Mouse (Mus musculus): ENCODE measurements around the gene Chl1.

Chl1 gene

DNA sequence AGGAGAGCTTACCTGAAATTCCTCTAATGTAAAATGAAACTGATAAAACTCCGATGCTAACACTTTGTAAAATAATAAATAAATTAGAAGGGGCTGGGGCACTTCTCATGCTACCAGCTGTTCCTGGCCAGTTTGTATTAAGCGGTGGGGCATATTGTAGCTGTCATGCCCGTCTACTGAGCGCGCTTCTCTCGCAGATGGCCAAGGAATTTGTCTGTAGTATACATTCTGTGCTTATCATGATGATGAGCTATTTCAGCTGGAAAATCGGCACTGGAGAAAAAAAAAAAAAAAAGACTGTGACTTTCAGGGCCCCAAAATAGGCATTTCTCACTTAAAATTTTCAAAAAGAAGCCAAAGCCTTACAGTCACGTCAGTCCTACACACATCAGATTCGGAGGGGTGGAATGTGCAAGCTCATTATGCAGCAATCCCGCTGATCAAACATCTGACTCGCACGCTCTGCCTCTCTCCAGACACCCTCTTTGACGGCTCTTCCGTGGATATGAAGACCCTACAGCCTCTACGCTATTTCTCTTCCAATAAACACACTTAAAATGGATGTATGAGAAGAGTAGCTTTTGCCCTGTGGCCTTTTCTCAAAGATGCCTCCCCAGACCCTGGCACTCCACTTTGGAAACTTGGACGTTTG lies 238.9 kb downstream of the Chl1 start:
- TF ChIP-seq POU5F1 (IDR thresholded peaks at IDR 0.05; ENCODE audit: borderline replicate concordance, low read length) (no peak), CTCF (conservative IDR thresholded peaks at IDR 0.05; ENCODE audit: low read length) (no peak), NANOG (IDR thresholded peaks at IDR 0.05; ENCODE audit: borderline replicate concordance, low read length) (no peak)
- no peaks in the 10 kb centered on the region for H3K36me3 ChIP-seq (ENCODE audit: insufficient read depth, low read length)
- no peaks in the 10 kb centered on the region for H3K27me3 ChIP-seq (ENCODE audit: insufficient read depth, low read length)
- no peaks in the 10 kb centered on the region for H3K9me3 ChIP-seq (ENCODE audit: low read length)
- H3K4me3 ChIP-seq (replicated peaks; ENCODE audit: low read length) = no peak overlapping the region
- H3K4me1 ChIP-seq (replicated peaks; ENCODE audit: low read depth, low read length) = no peaks in the 10 kb centered on the region

DNA sequence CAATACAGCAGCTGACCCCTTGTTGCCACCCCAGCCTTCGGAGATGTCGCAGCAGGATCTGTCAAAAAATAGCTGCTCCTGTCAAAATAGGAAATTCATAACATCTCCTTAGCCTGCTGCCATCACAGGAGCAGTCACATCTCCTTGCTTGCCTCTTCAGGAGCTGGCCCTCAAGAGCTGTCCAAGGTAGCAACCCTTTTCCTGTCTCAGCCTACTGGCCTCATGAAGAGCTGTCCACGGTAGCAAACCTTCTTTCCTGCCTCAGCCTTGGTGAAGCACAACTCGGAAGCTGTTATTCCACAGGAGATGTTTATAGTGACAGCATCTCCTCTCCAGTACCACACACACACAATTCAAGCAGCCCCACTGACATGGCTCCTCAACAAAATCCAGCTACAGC lies 243.5 kb downstream of the Chl1 start:
- TF ChIP-seq POU5F1 (IDR thresholded peaks at IDR 0.05; ENCODE audit: borderline replicate concordance, low read length) (no peak), CTCF (conservative IDR thresholded peaks at IDR 0.05; ENCODE audit: low read length) (no peak), NANOG (IDR thresholded peaks at IDR 0.05; ENCODE audit: borderline replicate concordance, low read length) (no peak)
- no peaks in the 10 kb centered on the region for H3K4me1 ChIP-seq (replicated peaks; ENCODE audit: low read depth, low read length)
- H3K36me3 ChIP-seq (ENCODE audit: insufficient read depth, low read length) = no peaks in the 10 kb centered on the region
- H3K9me3 ChIP-seq (ENCODE audit: low read length) = no peaks in the 10 kb centered on the region
- no peaks in the 10 kb centered on the region for H3K27me3 ChIP-seq (ENCODE audit: insufficient read depth, low read length)
- no peak overlapping the region for H3K4me3 ChIP-seq (replicated peaks; ENCODE audit: low read length)

DNA sequence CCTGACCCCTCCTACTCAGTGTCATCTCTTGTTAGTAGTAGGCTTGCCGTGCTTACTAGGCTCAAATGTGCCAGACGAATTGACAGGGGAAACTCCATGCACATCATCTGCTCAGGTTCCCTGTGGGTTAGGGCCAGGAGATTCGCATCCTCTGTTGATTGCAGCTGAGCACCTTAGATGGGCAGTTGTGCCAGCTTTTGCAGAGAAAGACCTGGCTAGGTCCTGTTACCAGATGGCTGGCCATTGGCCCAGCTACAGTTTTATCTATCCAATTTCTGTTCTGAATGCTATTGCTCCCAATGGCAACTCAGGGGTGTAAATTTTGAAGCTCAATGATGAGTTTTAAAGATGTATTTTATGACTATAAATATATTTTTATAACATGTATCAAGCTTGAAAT lies 256.4 kb downstream of the Chl1 start:
- H3K4me1 ChIP-seq (replicated peaks; ENCODE audit: low read depth, low read length) = no peaks in the 10 kb centered on the region
- no peaks in the 10 kb centered on the region for H3K36me3 ChIP-seq (ENCODE audit: insufficient read depth, low read length)
- no peak overlapping the region for H3K4me3 ChIP-seq (replicated peaks; ENCODE audit: low read length)
- no peak for TF ChIP-seq CTCF (conservative IDR thresholded peaks at IDR 0.05; ENCODE audit: low read length)
- no peak for TF ChIP-seq NANOG (IDR thresholded peaks at IDR 0.05; ENCODE audit: borderline replicate concordance, low read length)
- no peak for TF ChIP-seq POU5F1 (IDR thresholded peaks at IDR 0.05; ENCODE audit: borderline replicate concordance, low read length)
- no peaks in the 10 kb centered on the region for H3K27me3 ChIP-seq (ENCODE audit: insufficient read depth, low read length)
- H3K9me3 ChIP-seq (ENCODE audit: low read length) = peaks cover 7% of the 10 kb centered on the region

GRCm38 (mm10) chr6:103781058-103781457 lies 270.7 kb downstream of the Chl1 start:
- H3K36me3 ChIP-seq (ENCODE audit: insufficient read depth, low read length) = no peaks in the 10 kb centered on the region
- H3K4me1 ChIP-seq (replicated peaks; ENCODE audit: low read depth, low read length) = no peaks in the 10 kb centered on the region
- no peak for TF ChIP-seq CTCF (conservative IDR thresholded peaks at IDR 0.05; ENCODE audit: low read length)
- TF ChIP-seq POU5F1 (IDR thresholded peaks at IDR 0.05; ENCODE audit: borderline replicate concordance, low read length) = no peak
- no peak for TF ChIP-seq NANOG (IDR thresholded peaks at IDR 0.05; ENCODE audit: borderline replicate concordance, low read length)
- no peak overlapping the region for H3K4me3 ChIP-seq (replicated peaks; ENCODE audit: low read length)
- H3K9me3 ChIP-seq (ENCODE audit: low read length) = no peaks in the 10 kb centered on the region
- H3K27me3 ChIP-seq (ENCODE audit: insufficient read depth, low read length) = no peaks in the 10 kb centered on the region

DNA sequence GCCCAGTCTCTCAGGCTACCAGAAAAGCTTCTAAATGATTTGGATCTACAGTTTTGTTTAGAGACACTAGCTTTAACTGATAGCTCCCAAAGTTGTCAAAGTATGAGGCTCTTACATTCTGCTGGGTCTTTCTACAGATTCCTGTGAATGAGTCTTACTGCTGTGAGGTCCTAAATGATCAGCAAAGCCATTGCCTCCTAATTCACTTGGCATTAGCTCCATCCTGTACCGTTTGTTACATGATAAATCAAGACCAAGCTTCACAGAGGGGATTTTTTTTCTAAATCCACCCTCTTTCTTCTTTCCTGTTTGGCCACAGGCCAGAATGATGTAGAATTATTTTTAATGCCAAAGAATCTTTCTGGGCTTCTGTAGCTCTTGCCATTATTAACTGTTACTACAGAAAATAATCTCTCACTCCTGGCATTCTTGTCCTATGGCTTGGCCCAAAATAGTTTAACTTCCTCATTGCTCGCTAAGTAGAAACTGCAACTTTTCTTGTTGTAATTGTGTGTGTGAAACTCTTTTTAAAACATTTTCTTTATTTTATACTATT lies 280.8 kb downstream of the Chl1 start:
- no peak overlapping the region for H3K4me3 ChIP-seq (replicated peaks; ENCODE audit: low read length)
- TF ChIP-seq CTCF (conservative IDR thresholded peaks at IDR 0.05; ENCODE audit: low read length) = no peak
- TF ChIP-seq NANOG (IDR thresholded peaks at IDR 0.05; ENCODE audit: borderline replicate concordance, low read length) = no peak
- no peak for TF ChIP-seq POU5F1 (IDR thresholded peaks at IDR 0.05; ENCODE audit: borderline replicate concordance, low read length)
- H3K36me3 ChIP-seq (ENCODE audit: insufficient read depth, low read length) = no peaks in the 10 kb centered on the region
- H3K27me3 ChIP-seq (ENCODE audit: insufficient read depth, low read length) = no peaks in the 10 kb centered on the region
- H3K9me3 ChIP-seq (ENCODE audit: low read length) = no peaks in the 10 kb centered on the region
- no peaks in the 10 kb centered on the region for H3K4me1 ChIP-seq (replicated peaks; ENCODE audit: low read depth, low read length)

DNA sequence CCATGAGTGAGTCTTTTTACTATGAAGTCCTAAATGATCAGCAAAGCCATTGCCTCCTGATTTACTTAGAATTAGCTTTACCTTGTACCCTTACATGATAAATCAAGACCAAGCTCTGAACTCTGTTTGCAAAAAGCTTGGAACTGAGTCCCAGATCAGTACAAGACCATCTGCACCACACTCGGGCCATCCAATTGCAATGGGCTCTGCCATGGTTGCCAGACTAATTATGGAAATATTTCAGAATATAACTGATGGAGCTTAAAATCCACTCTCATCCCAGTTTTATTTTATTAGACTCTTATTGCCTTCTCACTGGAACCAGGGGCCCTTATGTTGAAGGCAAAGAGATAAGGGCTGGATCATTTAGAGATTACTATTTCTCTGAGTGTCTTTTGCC lies 284.9 kb downstream of the Chl1 start:
- no peaks in the 10 kb centered on the region for H3K27me3 ChIP-seq (ENCODE audit: insufficient read depth, low read length)
- H3K4me1 ChIP-seq (replicated peaks; ENCODE audit: low read depth, low read length) = no peaks in the 10 kb centered on the region
- no peaks in the 10 kb centered on the region for H3K9me3 ChIP-seq (ENCODE audit: low read length)
- TF ChIP-seq NANOG (IDR thresholded peaks at IDR 0.05; ENCODE audit: borderline replicate concordance, low read length) (no peak), CTCF (conservative IDR thresholded peaks at IDR 0.05; ENCODE audit: low read length) (no peak)
- no peaks in the 10 kb centered on the region for H3K36me3 ChIP-seq (ENCODE audit: insufficient read depth, low read length)
- no peak overlapping the region for H3K4me3 ChIP-seq (replicated peaks; ENCODE audit: low read length)
